Mouse (Mus musculus) cerebellum, adult 9-10 months (tissue): ENCODE results near the gene Fdxr.

Experiments
- DNase-seq: peaks from one replicate; pipeline ENCODE4 v3.0.0; 2022

The Fdxr gene

DNA sequence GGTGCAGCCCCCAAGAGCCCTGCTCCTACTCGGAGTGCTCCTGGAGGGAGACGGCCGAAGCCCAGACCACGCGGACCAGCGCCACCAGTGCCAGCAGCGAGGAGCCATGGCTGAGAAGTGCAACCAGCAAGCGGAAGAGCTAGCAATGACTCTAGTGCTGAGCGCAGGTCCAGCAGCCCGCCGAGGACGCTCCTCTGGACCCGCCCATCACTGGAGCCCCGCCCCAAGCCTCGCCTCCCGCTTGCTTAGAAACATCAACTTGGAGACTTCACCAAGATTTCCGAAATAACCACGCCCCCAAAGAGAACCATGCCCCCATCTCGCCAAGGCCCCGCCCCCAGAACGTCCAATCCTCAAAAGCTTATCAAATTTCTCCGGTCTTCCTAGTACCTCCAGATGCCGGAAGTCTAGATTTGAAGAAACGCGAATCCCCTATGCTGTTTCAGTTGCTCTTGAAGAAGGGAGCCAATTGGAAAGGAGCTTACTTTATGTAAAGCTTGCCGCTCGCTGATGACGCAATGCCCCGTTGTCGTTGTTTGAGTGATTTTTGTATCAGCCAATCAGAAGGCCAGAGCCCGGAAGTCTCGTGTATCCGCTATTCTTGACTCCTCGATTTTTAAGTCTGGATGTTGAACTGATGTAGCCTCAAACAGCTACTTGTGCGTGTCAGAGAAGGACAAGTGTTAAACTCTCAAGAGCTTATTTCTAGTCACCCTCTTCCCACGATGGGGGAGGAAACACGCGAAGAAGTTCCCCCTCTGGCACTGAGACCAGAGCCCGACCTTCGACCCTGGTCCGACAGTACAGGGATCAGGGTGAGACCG lies at the start of gene Fdxr:
TSS of gene Fdxr (minus strand) at position 271 of the 824 bp plus-strand sequence.
- DNase-seq = peak; percentile 100

- DNase-seq = no peak
These were observed 46.5 kb upstream of the Fdxr start for GRCm38 (mm10) chr11:115323354-115323753.

DNA sequence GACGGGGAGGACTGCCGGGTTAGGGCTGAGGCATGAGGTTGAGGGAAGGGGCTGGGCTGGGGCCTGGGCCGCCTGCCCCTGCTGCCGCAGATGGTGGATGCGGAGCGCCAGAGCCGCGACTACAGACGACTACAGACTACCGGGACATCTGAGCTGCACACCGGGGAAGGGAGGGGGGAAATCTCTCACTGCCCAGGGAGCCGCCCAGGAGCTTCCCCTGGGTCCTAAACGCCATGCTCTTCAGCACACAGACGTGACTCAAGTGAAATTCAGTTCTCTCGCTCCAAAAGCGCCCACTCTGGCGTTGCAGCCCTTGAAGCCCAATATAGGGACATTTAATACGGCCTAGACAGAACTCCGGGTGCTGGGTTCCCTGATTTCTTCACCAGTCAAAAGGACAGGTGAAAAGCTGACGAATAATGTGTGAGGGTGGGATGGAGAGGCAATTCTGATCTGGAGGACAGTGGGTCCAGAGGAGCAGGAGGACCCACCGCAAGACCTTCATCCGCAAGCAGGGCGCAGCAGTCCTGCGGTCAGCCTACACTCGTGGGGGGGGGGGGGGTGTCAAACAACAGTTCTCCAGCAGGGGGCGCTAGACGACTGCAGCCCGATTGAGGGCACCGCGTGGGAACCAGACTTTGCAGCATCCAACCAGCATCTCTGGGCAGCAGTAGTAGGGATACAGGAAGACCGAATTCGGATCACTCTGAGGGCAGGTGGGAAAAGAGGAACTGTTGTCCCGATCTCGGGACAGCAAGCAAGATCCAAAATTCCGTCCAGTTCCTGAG lies 45.2 kb upstream of the Fdxr start, which contains the start of gene Ush1g:
TSS of gene Ush1g (minus strand) at position 136 of the 788 bp plus-strand sequence.
- DNase-seq = peak; percentile 60

DNA sequence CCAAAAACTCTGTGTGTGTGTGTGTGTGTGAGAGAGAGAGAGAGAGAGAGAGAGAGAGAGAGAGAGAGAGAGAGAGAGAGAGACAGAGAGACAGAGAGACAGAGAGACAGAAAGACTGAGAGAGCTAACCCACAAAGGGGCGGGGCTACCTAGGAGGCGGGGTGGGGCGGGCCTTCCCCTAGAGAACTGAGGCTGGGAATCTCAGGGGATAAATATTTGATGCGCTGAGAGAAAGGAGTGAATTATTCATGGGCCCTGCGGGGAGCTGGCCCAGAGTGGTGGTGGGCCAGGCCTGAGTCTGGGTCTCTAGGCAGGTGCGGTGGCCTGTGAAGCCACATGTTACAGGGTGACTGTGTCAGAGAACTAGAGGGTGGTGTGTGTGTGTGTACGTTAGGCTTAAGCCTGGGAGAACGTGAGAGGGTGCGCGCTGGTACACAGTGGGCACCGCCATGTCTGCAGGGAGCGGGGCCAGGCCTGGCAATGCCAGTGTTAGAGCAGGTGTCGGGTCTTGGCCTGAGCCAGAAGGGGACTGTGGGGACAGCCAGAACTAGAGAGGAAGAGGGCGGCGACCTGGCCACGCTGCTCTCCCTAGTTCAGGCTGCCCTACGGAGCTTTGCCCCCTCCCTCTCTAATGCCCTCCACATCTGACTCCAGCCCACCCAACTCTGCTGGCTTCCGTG lies 43.0 kb upstream of the Fdxr start:
- peak; percentile 62 for DNase-seq

DNA sequence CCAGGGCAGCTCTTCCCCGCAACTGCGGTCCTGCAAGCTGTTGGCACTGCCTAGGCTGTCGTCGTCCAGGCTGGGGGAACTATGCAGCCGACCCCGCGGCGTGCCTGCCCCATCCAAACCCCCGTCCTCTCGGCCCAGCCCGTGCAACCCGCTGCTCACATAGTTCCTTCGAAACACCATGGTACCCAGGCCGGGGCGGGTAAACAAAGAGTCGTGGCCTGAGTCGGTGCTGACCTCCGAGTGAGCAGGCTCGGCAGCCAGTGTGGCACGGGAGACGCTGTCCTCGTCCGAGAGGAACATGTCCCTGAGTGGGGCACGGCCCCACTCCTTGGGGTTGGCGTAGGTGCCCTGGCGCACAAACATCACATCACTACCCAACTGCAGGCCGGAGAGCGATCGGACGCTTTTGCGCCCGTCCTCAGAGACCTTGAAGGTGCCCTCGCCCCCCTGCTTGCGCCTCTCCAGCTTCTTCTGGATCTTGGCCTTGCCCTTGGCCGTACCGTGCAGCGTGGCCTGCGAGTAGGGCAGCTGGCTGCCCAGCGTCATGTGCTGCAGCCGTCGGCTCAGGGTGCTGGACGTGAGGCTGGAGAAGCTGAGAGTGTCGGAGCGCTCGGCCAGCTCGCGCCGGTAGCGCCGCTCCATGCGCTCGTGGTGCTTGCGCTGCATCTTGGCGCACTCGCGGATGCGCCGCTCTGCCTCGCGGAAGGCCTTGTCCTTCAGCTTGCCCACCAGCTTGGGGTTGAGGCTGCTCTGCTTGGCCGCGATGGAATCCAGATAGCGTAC lies 41.6 kb upstream of the Fdxr start:
- DNase-seq = no peak

- DNase-seq = no peak
These were observed 40.4 kb upstream of the Fdxr start for GRCm38 (mm10) chr11:115317204-115317603.

DNA sequence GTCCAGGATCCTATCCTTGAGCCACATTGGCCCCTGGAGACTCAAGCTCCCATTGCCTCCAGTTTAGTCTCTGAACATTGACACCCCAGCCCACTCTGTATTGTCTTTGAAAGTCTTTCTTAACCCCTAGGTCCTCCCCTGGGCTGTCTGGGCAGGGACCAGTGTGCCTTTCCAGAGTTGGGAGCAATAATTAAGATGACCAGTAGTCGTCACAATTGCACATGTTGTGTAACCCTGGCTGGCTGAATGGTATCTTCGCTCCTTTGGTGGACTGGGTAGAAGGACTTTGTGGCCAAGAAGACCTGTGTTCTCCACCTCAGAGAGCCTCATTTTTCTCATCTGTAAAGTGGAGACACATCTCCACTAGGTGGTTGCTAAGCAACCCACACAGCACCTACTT lies 37.4 kb upstream of the Fdxr start:
- no peak for DNase-seq

- DNase-seq = no peak
These were observed 31.9 kb upstream of the Fdxr start for GRCm38 (mm10) chr11:115308781-115309180.

- DNase-seq = no peak
These were observed 30.0 kb upstream of the Fdxr start, which contains the start of gene Otop2 for GRCm38 (mm10) chr11:115306863-115307262. Otop2 (plus strand) TSS chr11:115307163.

DNA sequence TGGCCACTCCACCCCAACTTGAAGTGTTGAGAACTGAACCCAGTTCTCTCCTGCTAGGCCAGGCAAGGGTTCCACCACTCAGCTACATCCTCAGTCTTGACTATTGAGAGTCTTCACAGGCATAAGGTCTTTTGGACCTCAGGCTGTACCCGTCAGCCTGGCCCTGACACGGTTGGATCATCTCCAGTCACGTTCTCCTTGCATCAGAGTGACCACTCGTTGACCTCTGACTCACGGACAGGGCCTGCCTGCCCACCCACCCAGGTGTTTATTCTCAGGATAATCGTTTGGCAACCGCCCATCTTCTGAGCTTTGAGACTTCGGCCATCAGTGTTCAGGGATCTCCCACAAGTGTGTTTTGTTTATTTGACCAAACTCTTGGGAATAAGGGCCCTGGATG lies 26.3 kb upstream of the Fdxr start:
- no peak for DNase-seq

- DNase-seq = no peak
These were observed 24.5 kb upstream of the Fdxr start for GRCm38 (mm10) chr11:115301351-115301750.

GRCm38 (mm10) chr11:115300745-115301144 lies 23.9 kb upstream of the Fdxr start:
- DNase-seq = no peak

DNA sequence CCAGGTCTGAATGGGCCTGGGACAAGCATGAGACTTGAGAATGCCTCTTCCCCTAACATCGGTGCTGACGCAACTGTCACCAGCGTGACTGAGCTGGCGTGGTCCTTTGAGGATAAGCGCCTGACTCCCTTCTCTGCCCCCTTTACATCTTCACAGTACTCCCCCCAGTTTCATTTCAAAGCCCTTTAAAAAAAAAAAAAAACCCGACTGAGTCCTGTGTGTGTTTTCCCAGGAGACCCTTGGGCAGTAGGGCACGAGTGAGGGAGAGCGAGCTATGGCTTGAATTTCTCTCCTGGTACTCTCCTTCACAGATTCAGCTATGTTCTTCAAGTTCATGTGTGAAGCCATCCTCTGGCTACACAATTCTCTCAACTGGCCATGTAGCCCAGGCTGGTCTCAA lies 21.3 kb upstream of the Fdxr start:
- DNase-seq = no peak

- peak; percentile 93 for DNase-seq
These were observed 20.5 kb upstream of the Fdxr start, which contains the start of gene Fads6 for GRCm38 (mm10) chr11:115297214-115297826. Fads6 (minus strand) TSS chr11:115297663.

DNA sequence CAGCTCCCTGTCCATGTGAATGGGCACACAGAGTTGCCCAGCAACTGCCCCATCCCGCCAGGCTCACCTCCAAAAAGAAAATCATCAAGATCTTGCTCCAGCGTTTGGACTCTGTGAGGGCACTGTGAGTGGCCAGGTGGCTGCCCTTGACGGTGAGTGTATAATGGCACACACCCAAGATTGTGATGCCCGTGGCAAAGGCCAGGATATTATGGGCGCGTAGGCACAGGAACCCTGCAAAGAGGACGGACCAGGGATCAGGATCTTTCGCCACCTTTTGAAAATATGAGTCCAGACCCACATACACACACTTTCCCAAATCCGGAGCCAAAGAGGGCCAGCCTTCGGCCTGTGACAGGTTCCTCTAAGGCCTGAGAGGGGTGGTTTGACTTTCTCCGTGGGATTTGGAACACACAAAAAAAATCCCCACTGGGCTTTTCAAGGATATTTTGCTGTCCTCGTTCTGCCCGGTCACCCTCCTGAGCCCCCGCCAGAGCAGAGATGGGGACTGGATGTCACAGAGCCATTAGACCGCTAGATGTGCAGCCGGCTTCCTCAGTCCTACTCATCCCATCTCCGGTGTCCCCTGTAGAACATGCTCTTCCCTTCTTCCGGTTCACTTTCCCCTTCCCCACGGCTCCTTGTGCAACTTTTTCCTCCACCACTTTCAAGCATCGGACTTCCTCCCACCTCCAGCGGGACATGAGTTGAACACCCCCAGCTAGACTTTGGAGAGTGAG lies 19.8 kb upstream of the Fdxr start:
- DNase-seq = peak; percentile 85

- DNase-seq = no peak
These were observed 19.1 kb upstream of the Fdxr start for GRCm38 (mm10) chr11:115295939-115296338.

- DNase-seq = no peak
These were observed 16.0 kb upstream of the Fdxr start for GRCm38 (mm10) chr11:115292631-115293375.

DNA sequence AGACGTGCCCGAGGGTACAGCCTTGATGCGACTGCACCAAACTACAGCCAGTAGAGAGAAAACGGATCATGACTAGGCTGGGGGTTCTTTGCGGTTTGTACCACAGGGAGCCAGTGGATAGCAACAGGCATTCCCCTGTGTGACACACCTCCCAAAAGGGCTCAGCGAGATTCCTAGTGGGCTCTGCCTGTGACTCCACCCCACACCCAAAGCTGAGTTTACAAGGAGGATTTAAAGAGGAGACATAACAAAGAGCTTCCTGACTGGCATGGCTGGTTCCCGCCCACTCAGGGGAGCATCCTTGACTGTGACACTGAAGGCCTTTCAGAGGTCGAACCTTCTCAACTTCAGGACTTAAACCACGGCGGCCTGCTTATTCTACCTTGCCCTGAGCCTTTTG lies 14.7 kb upstream of the Fdxr start:
- DNase-seq = peak; percentile 23

DNA sequence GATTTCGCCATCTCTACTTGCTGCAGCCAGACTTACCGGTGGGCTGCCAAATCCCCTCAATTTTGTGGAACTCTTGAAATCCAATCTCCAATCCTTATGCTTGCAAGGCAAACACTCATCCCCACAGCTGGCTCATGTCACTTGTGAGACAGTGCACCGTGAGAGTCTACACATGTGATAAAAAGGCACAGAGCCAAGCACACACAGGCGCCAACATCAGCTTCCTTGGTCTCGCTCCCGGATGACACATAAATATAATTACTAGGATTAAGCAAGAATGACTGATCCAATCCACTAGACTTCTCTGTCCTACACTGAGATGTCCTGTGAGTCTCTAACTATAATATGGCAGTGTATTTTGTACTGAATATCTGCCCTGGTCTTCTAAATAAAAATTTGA lies 14.1 kb upstream of the Fdxr start:
- DNase-seq = no peak

DNA sequence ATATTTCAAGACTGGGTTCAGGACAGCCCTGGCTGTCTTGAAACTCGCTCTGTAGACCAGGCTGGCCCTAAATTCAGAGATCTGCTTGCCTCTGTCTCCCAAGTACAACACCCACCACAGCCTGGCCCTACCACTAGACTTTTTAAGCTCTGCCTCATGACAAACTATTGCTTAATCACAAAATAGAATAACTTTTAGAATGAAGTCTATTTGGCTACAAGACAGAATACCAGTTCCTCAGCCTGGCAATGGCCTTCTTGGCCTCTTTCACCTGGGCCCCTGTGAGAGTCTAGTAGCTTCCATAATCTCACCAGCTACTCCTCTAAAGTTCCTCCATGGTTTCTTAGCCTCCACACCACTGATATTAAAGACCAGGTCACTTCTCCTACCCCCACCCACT lies 13.5 kb upstream of the Fdxr start:
- DNase-seq = no peak

DNA sequence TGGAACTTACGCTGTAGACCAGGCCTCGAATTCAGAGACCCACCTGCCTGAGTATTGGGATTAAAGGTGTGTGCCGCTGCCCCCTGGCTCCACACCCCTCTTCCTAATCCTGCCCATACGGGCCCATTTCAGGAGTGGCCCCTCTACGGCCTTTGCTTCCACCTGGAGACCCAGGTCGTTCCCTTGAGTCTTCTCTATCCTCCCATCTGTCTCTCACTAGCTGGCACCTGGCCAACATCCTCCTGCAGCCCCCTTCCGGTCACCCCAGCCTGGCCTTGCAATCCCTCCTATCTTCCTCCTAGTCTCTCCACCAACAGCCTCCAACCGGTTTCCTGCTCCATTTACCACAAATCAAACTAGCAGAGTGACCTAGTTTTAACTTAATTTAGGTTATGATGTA lies 13.0 kb upstream of the Fdxr start:
- no peak for DNase-seq
